In the genomic region with DNA sequence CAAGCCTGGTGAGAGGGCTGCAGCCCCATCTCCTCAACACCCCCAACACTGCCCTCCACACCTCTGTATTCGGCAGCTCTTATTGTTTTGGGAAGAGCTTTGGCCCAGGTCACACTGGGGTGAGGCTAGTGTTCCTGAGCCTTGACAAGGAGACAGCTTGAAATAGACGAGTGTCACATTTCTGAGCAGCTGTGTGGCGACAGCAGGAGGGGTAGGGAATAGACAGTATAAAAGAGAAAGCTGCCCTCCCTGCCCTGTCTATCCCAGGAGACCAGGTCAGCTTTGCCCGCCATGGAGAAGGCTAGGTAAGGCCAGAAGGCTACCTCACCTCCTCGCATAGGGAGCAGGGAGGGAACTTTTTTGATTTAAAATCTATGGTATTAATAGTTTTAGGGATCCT, we compare ENCODE assay signal across 9 mouse cellular contexts. TPM values are rescaled to one million over a fixed set of nuclear protein-coding genes. Genes with fewer than 3 reads are reported as not detected.
DNase-seq lines count a peak whose midpoint lies in the region; ATAC-seq and TF ChIP-seq lines count a peak whose summit lies in the region.
"Had no signal": no experiment of that assay in that cellular context is flagged by ENCODE, and none has a peak within 500 bp of the region (broad histone marks: within the 10 kb centered on the region; RNA-seq: fewer than 3 reads in every experiment).

A gene (plus strand): TSS at position 257 of the 400 bp plus-strand sequence.

- H3K9ac ChIP-seq in kidney, postnatal 0 days (ENCODE audit: low read depth, low read length), result no peak within 1 kb of the TSS

- no peak for ATAC-seq in kidney, postnatal 0 days (replicated peaks; ENCODE audit: low FRiP score, low read depth)
- no peak for ATAC-seq in granulocyte monocyte progenitor cell, adult 5-6 weeks (replicated peaks; ENCODE audit: poor library complexity, severe bottlenecking)

- DNase-seq in kidney, postnatal 0 days (ENCODE audit: low spot score), result no peak
- no peak for DNase-seq in kidney, postnatal 4 days
- peak; percentile 29 for DNase-seq in embryo, embryonic 10.5 days (ENCODE audit: low spot score)
- DNase-seq in gastrocnemius, postnatal 10 days, result peak; percentile 48
- DNase-seq in heart, postnatal 25 days (ENCODE audit: low spot score), result peak; percentile 28
- DNase-seq in retina, embryonic 14.5 days (ENCODE audit: low spot score), result no peak
- DNase-seq in spleen, postnatal 4 days (ENCODE audit: low spot score in 2 of 2), result no peak

- H3K4me1 ChIP-seq in kidney, postnatal 0 days (replicated peaks; ENCODE audit: insufficient read depth, low read length), result peaks cover 16% of the 10 kb centered on the region; the same call in 1 of the 2 replicates

- no peaks in the 10 kb centered on the region for H3K27me3 ChIP-seq in kidney, postnatal 0 days (ENCODE audit: insufficient read depth, low read length)

- TF ChIP-seq CTCF in kidney, postnatal 0 days (IDR thresholded peaks at IDR 0.05; ENCODE audit: low read depth), result no peak

- H3K9me3 ChIP-seq in kidney, postnatal 0 days (replicated peaks; ENCODE audit: low read length), result no peaks in the 10 kb centered on the region

- peak within 1 kb of the TSS; percentile 57 for H3K27ac ChIP-seq in kidney, postnatal 0 days

- H3K4me2 ChIP-seq in kidney, postnatal 0 days (ENCODE audit: low read length), result peak within 1 kb of the TSS; percentile 79

- H3K36me3 ChIP-seq in kidney, postnatal 0 days (ENCODE audit: insufficient read depth, low read length), result no peaks in the 10 kb centered on the region

- no peak within 1 kb of the TSS for H3K4me3 ChIP-seq in kidney, postnatal 0 days (replicated peaks; ENCODE audit: low read depth, low read length)

- intact Hi-C loops in heart, postnatal 25 days (cut with DNase I), result no loop called here

- 48% methylated on average over 5 of the region's 5 CpGs for WGBS in kidney, postnatal 0 days

RNA-seq across cellular contexts. Expression of the gene that starts here (rescaled TPM):
- polyA plus RNA-seq in kidney, postnatal 0 days (2015; fragmentation: Nextera tagmentation; extraction: Ambion mirVana), result 0.24 and 0.70 TPM in 2 replicates
- 100 to 1,000 TPM; 264 to 297 TPM for total RNA-seq in gastrocnemius, postnatal 10 days (2021)
- 100 to 1,000 TPM; 203 to 252 TPM for total RNA-seq in heart, postnatal 25 days (2021)
- total RNA-seq in granulocyte monocyte progenitor cell, adult 5-6 weeks (2014; fragmentation: Nextera tagmentation), result not detected in 2 replicates
- 0.67 TPM in 1 of 2 replicates, not detected in the other for total RNA-seq in granulocyte monocyte progenitor cell, adult 5-6 weeks (2017)
- total RNA-seq: layer of hippocampus, adult 18-20 months had no signal

Comparison
In these comparisons a context has a peak if more than half of its experiments do, and no peak if none do; other contexts are left out.
1. RNA of the gene that starts here (total RNA-seq): 264 to 297 TPM in gastrocnemius, postnatal 10 days and 203 to 252 TPM in heart, postnatal 25 days; 0.67 TPM in granulocyte monocyte progenitor cell, adult 5-6 weeks; every median in the first group is over 100 times any median in the second.
2. DNase-seq: peak in embryo, embryonic 10.5 days (single experiment), gastrocnemius, postnatal 10 days (single experiment) and heart, postnatal 25 days (single experiment); none in kidney, postnatal 0 days (single experiment), kidney, postnatal 4 days (0 of 2), retina, embryonic 14.5 days (single experiment) and spleen, postnatal 4 days (0 of 2).